Mouse (Mus musculus): ENCODE measurements around the gene Nlgn1. TPM values are rescaled to one million over a fixed set of nuclear protein-coding genes. Genes with fewer than 3 reads are reported as not detected.
A peak's percentile ranks its signal among the peaks of the same experiment; 100 is the strongest.
"Not testable (repeated sequence)": the region's sequence is repeated elsewhere in the genome, so short reads cannot be mapped to it uniquely, and the experiment has no call there.

Gene Nlgn1
- polyA plus RNA-seq, 1 experiment = 0.12 TPM

- H3K27me3 ChIP-seq (ENCODE audit: control insufficient read depth, insufficient read depth, low read length); H3K36me3 ChIP-seq (ENCODE audit: control insufficient read depth, insufficient read depth, low read length); H3K27ac ChIP-seq (ENCODE audit: control insufficient read depth, insufficient read depth, low read depth, low read length); H3K4me3 ChIP-seq (ENCODE audit: control insufficient read depth, low read depth, low read length); H3K4me1 ChIP-seq (ENCODE audit: control insufficient read depth, insufficient read depth, low read length): not testable (repeated sequence)
- peak; percentile 63; the same call in 1 of the 2 replicates for TF ChIP-seq CTCF (IDR thresholded peaks at IDR 0.05; ENCODE audit: control insufficient read depth, insufficient read depth, insufficient replicate concordance, low read depth, low read length)
Measured at GRCm38 (mm10) chr3:25558513-25558912, 773.7 kb downstream of the Nlgn1 start.

- H3K27me3 ChIP-seq (ENCODE audit: control insufficient read depth, insufficient read depth, low read length); H3K36me3 ChIP-seq (ENCODE audit: control insufficient read depth, insufficient read depth, low read length); H3K4me3 ChIP-seq (ENCODE audit: control insufficient read depth, low read depth, low read length); H3K27ac ChIP-seq (ENCODE audit: control insufficient read depth, insufficient read depth, low read depth, low read length); H3K4me1 ChIP-seq (ENCODE audit: control insufficient read depth, insufficient read depth, low read length): not testable (repeated sequence)
Measured at GRCm38 (mm10) chr3:25549097-25549496, 783.2 kb downstream of the Nlgn1 start.

- not testable (repeated sequence) for H3K27me3 ChIP-seq (ENCODE audit: control insufficient read depth, insufficient read depth, low read length); H3K27ac ChIP-seq (ENCODE audit: control insufficient read depth, insufficient read depth, low read depth, low read length); H3K4me1 ChIP-seq (ENCODE audit: control insufficient read depth, insufficient read depth, low read length); H3K36me3 ChIP-seq (ENCODE audit: control insufficient read depth, insufficient read depth, low read length); H3K4me3 ChIP-seq (ENCODE audit: control insufficient read depth, low read depth, low read length)
Measured at GRCm38 (mm10) chr3:25524236-25524635, 808.0 kb downstream of the Nlgn1 start.

- Histone ChIP-seq H3K4me3 (ENCODE audit: control insufficient read depth, low read depth, low read length) (no peak overlapping the region), H3K27ac (ENCODE audit: control insufficient read depth, insufficient read depth, low read depth, low read length) (no peak overlapping the region), H3K4me1 (ENCODE audit: control insufficient read depth, insufficient read depth, low read length) (no peaks in the 10 kb centered on the region), H3K36me3 (ENCODE audit: control insufficient read depth, insufficient read depth, low read length) (no peaks in the 10 kb centered on the region), H3K27me3 (ENCODE audit: control insufficient read depth, insufficient read depth, low read length) (no peaks in the 10 kb centered on the region)
- no peak for TF ChIP-seq POLR2A (IDR thresholded peaks at IDR 0.05; ENCODE audit: control insufficient read depth, low read depth, low read length)
- TF ChIP-seq CTCF (IDR thresholded peaks at IDR 0.05; ENCODE audit: control insufficient read depth, insufficient read depth, insufficient replicate concordance, low read depth, low read length) = no peak
Measured at GRCm38 (mm10) chr3:25463051-25463450, 869.2 kb downstream of the Nlgn1 start.

- Histone ChIP-seq H3K4me3 (ENCODE audit: control insufficient read depth, low read depth, low read length) (no peak overlapping the region), H3K27me3 (ENCODE audit: control insufficient read depth, insufficient read depth, low read length) (no peaks in the 10 kb centered on the region), H3K27ac (ENCODE audit: control insufficient read depth, insufficient read depth, low read depth, low read length) (no peak overlapping the region), H3K4me1 (ENCODE audit: control insufficient read depth, insufficient read depth, low read length) (no peaks in the 10 kb centered on the region), H3K36me3 (ENCODE audit: control insufficient read depth, insufficient read depth, low read length) (no peaks in the 10 kb centered on the region)
- TF ChIP-seq POLR2A (IDR thresholded peaks at IDR 0.05; ENCODE audit: control insufficient read depth, low read depth, low read length) (no peak), CTCF (IDR thresholded peaks at IDR 0.05; ENCODE audit: control insufficient read depth, insufficient read depth, insufficient replicate concordance, low read depth, low read length) (no peak)
Measured at GRCm38 (mm10) chr3:25456250-25456860, 875.9 kb downstream of the Nlgn1 start.

- TF ChIP-seq POLR2A (IDR thresholded peaks at IDR 0.05; ENCODE audit: control insufficient read depth, low read depth, low read length) (no peak), CTCF (IDR thresholded peaks at IDR 0.05; ENCODE audit: control insufficient read depth, insufficient read depth, insufficient replicate concordance, low read depth, low read length) (no peak)
- H3K4me3 ChIP-seq (ENCODE audit: control insufficient read depth, low read depth, low read length) = no peak overlapping the region
- no peaks in the 10 kb centered on the region for H3K4me1 ChIP-seq (ENCODE audit: control insufficient read depth, insufficient read depth, low read length)
- no peaks in the 10 kb centered on the region for H3K36me3 ChIP-seq (ENCODE audit: control insufficient read depth, insufficient read depth, low read length)
- H3K27me3 ChIP-seq (ENCODE audit: control insufficient read depth, insufficient read depth, low read length) = no peaks in the 10 kb centered on the region
- H3K27ac ChIP-seq (ENCODE audit: control insufficient read depth, insufficient read depth, low read depth, low read length) = no peak overlapping the region
Measured at GRCm38 (mm10) chr3:25452314-25452713, 879.9 kb downstream of the Nlgn1 start.

GRCm38 (mm10) chr3:25450471-25450870, 881.8 kb downstream of the Nlgn1 start:
- Histone ChIP-seq H3K36me3 (ENCODE audit: control insufficient read depth, insufficient read depth, low read length) (no peaks in the 10 kb centered on the region), H3K4me1 (ENCODE audit: control insufficient read depth, insufficient read depth, low read length) (no peaks in the 10 kb centered on the region), H3K4me3 (ENCODE audit: control insufficient read depth, low read depth, low read length) (no peak overlapping the region), H3K27me3 (ENCODE audit: control insufficient read depth, insufficient read depth, low read length) (no peaks in the 10 kb centered on the region), H3K27ac (ENCODE audit: control insufficient read depth, insufficient read depth, low read depth, low read length) (no peak overlapping the region)
- no peak for TF ChIP-seq POLR2A (IDR thresholded peaks at IDR 0.05; ENCODE audit: control insufficient read depth, low read depth, low read length)
- no peak for TF ChIP-seq CTCF (IDR thresholded peaks at IDR 0.05; ENCODE audit: control insufficient read depth, insufficient read depth, insufficient replicate concordance, low read depth, low read length)

GRCm38 (mm10) chr3:25449356-25449755, 882.9 kb downstream of the Nlgn1 start:
- Histone ChIP-seq H3K27ac (ENCODE audit: control insufficient read depth, insufficient read depth, low read depth, low read length) (no peak overlapping the region), H3K4me3 (ENCODE audit: control insufficient read depth, low read depth, low read length) (no peak overlapping the region), H3K4me1 (ENCODE audit: control insufficient read depth, insufficient read depth, low read length) (no peaks in the 10 kb centered on the region), H3K27me3 (ENCODE audit: control insufficient read depth, insufficient read depth, low read length) (no peaks in the 10 kb centered on the region), H3K36me3 (ENCODE audit: control insufficient read depth, insufficient read depth, low read length) (no peaks in the 10 kb centered on the region)
- TF ChIP-seq POLR2A (IDR thresholded peaks at IDR 0.05; ENCODE audit: control insufficient read depth, low read depth, low read length) (no peak), CTCF (IDR thresholded peaks at IDR 0.05; ENCODE audit: control insufficient read depth, insufficient read depth, insufficient replicate concordance, low read depth, low read length) (no peak)
